Mouse (Mus musculus) cerebellum, postnatal 10 days (tissue): ENCODE data around the gene Mfsd4b3.
"Not testable (repeated sequence)": the region's sequence is repeated elsewhere in the genome, so short reads cannot be mapped to it uniquely, and the experiment has no call there.

Experiments used
- DNase-seq, 2 experiments: peaks; one replicate each; pipeline ENCODE4 v3.0.0; 2021; ENCODE audit warnings: mixed read lengths in 2 of 2

Mfsd4b3 gene

GRCm38 (mm10) chr10:39959761-39960440 is at the start of gene Mfsd4b3:
Gene Mfsd4b3 (minus strand): TSS chr10:39960153.
- DNase-seq = peak; percentile 94 to 95

GRCm38 (mm10) chr10:40009591-40009990 is 49.6 kb upstream of the Mfsd4b3 start:
- no peak for DNase-seq

- DNase-seq = not testable (repeated sequence)
Measured at GRCm38 (mm10) chr10:40008847-40009246, 48.9 kb upstream of the Mfsd4b3 start.

GRCm38 (mm10) chr10:40007953-40008352 is 48.0 kb upstream of the Mfsd4b3 start:
- DNase-seq = peak; percentile 31 to 42

- peak in 1 of 2 experiments; percentile 19 for DNase-seq
Measured at GRCm38 (mm10) chr10:40006963-40007362, 47.0 kb upstream of the Mfsd4b3 start.

- DNase-seq = no peak
Measured at GRCm38 (mm10) chr10:40000746-40001145, 40.8 kb upstream of the Mfsd4b3 start.

- DNase-seq = no peak
Measured at GRCm38 (mm10) chr10:39991155-39991554, 31.2 kb upstream of the Mfsd4b3 start.

GRCm38 (mm10) chr10:39986466-39986865 is 26.5 kb upstream of the Mfsd4b3 start, which contains the start of gene Mfsd4b5:
Gene Mfsd4b5 (minus strand): TSS chr10:39986646.
- DNase-seq = no peak

GRCm38 (mm10) chr10:39982604-39983003 is 22.7 kb upstream of the Mfsd4b3 start:
- DNase-seq = no peak

GRCm38 (mm10) chr10:39978231-39978630 is 18.3 kb upstream of the Mfsd4b3 start:
- DNase-seq = no peak

GRCm38 (mm10) chr10:39977346-39977745 is 17.4 kb upstream of the Mfsd4b3 start:
- DNase-seq = no peak

GRCm38 (mm10) chr10:39975771-39976170 is 15.8 kb upstream of the Mfsd4b3 start:
- DNase-seq = no peak

- no peak for DNase-seq
Measured at GRCm38 (mm10) chr10:39974982-39975381, 15.0 kb upstream of the Mfsd4b3 start.

- DNase-seq = no peak
Measured at GRCm38 (mm10) chr10:39967512-39967911, 7.6 kb upstream of the Mfsd4b3 start.

- DNase-seq = no peak
Measured at GRCm38 (mm10) chr10:39961906-39962305, 2.0 kb upstream of the Mfsd4b3 start.

- DNase-seq = no peak
Measured at GRCm38 (mm10) chr10:39960441-39960822, 479 bp upstream of the Mfsd4b3 start.

- DNase-seq = peak; percentile 15 to 38
Measured at GRCm38 (mm10) chr10:39958266-39958665, 1.7 kb downstream of the Mfsd4b3 start.

GRCm38 (mm10) chr10:39956340-39956878 is 3.5 kb downstream of the Mfsd4b3 start:
- DNase-seq = peak; percentile 26 to 34

- no peak for DNase-seq
Measured at GRCm38 (mm10) chr10:39955163-39955562, 4.8 kb downstream of the Mfsd4b3 start.

GRCm38 (mm10) chr10:39949377-39949954 is 10.5 kb downstream of the Mfsd4b3 start:
- no peak for DNase-seq

- not testable (repeated sequence) for DNase-seq
Measured at GRCm38 (mm10) chr10:39947195-39947594, 12.8 kb downstream of the Mfsd4b3 start.

- no peak for DNase-seq
Measured at GRCm38 (mm10) chr10:39936553-39936952, 23.4 kb downstream of the Mfsd4b3 start.

GRCm38 (mm10) chr10:39926616-39927139 is 33.3 kb downstream of the Mfsd4b3 start, which contains the start of gene Mfsd4b2:
Gene Mfsd4b2 (minus strand): TSS chr10:39926923.
- DNase-seq = peak; percentile 29 to 36

- DNase-seq = not testable (repeated sequence)
Measured at GRCm38 (mm10) chr10:39924556-39924955, 35.4 kb downstream of the Mfsd4b3 start.
